In genomic region chr13:93299316-93299715, GRCm38 (mm10) we compare ENCODE assay signal across 10 mouse cellular contexts. TPM values are rescaled to one million over a fixed set of nuclear protein-coding genes. Genes with fewer than 3 reads are reported as not detected.
DNase-seq lines count a peak whose midpoint lies in the region; ATAC-seq and TF ChIP-seq lines count a peak whose summit lies in the region.
"Had no signal": no experiment of that assay in that cellular context is flagged by ENCODE, and none has a peak within 500 bp of the region (broad histone marks: within the 10 kb centered on the region; RNA-seq: fewer than 3 reads in every experiment).

Gene Homer1, plus strand, starts transcription at chr13:93299635.

- no peak within 1 kb of the TSS for H3K4me3 ChIP-seq in layer of hippocampus, adult 2 months
- no peak within 1 kb of the TSS for H3K4me3 ChIP-seq in forebrain, embryonic 14.5 days (ENCODE audit: low read depth, low read length)
- no peak within 1 kb of the TSS for H3K4me3 ChIP-seq in midbrain, embryonic 14.5 days (replicated peaks; ENCODE audit: low read depth, low read length)
- no peak within 1 kb of the TSS for H3K4me3 ChIP-seq in intestine, postnatal 0 days (ENCODE audit: low read depth, low read length)
- H3K4me3 ChIP-seq: erythroblast, embryonic 14.5 days had no signal

- intact Hi-C loops in heart, postnatal 25 days (cut with DNase I) = no loop called here

- 64% methylated on average over 5 of the region's 5 CpGs for WGBS in forebrain, embryonic 14.5 days
- WGBS in midbrain, embryonic 14.5 days = 70% methylated on average over 5 of the region's 5 CpGs
- WGBS in intestine, postnatal 0 days = 82% methylated on average over 5 of the region's 5 CpGs

- H3K4me2 ChIP-seq in forebrain, embryonic 14.5 days (ENCODE audit: low read length) = no peak within 1 kb of the TSS
- H3K4me2 ChIP-seq in midbrain, embryonic 14.5 days (ENCODE audit: low read length) = no peak within 1 kb of the TSS
- no peak within 1 kb of the TSS for H3K4me2 ChIP-seq in intestine, postnatal 0 days (replicated peaks; ENCODE audit: low read depth)

- TF ChIP-seq CTCF in layer of hippocampus, adult 2 months (conservative IDR thresholded peaks at IDR 0.05) = no peak
- TF ChIP-seq CTCF in intestine, postnatal 0 days (IDR thresholded peaks at IDR 0.05; ENCODE audit: low read depth) = no peak

- DNase-seq in layer of hippocampus, adult 2 months (ENCODE audit: low spot score in 2 of 2) = peak in 1 of 2 experiments; percentile 27
- DNase-seq in layer of hippocampus, adult 11-12 months (ENCODE audit: low spot score) = no peak
- DNase-seq in forebrain, embryonic 14.5 days (ENCODE audit: low spot score) = no peak
- DNase-seq in heart, postnatal 25 days (ENCODE audit: low spot score) = no peak
- DNase-seq in midbrain, embryonic 14.5 days = no peak
- no peak for DNase-seq in kidney, postnatal 25 days
- DNase-seq in kidney, postnatal 36 days = no peak

- H3K36me3 ChIP-seq in forebrain, embryonic 14.5 days (ENCODE audit: control insufficient read depth, insufficient read depth, low read length) = no peaks in the 10 kb centered on the region
- H3K36me3 ChIP-seq in midbrain, embryonic 14.5 days (ENCODE audit: control insufficient read depth, insufficient read depth, low read length) = no peaks in the 10 kb centered on the region
- no peaks in the 10 kb centered on the region for H3K36me3 ChIP-seq in intestine, postnatal 0 days (ENCODE audit: control insufficient read depth, insufficient read depth)

- H3K9ac ChIP-seq in forebrain, embryonic 14.5 days (ENCODE audit: low read length) = no peak within 1 kb of the TSS
- H3K9ac ChIP-seq in midbrain, embryonic 14.5 days (replicated peaks; ENCODE audit: low read length) = 0 out of 2 replicates have a peak within 1 kb of the TSS, but pooled peaks have one; percentile 9
- H3K9ac ChIP-seq in intestine, postnatal 0 days (ENCODE audit: low read depth, low read length) = no peak within 1 kb of the TSS

- no peaks in the 10 kb centered on the region for H3K27me3 ChIP-seq in forebrain, embryonic 14.5 days (replicated peaks; ENCODE audit: control insufficient read depth, insufficient read depth, low read length)
- H3K27me3 ChIP-seq in midbrain, embryonic 14.5 days (ENCODE audit: control insufficient read depth, insufficient read depth, low read length) = no peaks in the 10 kb centered on the region
- no peaks in the 10 kb centered on the region for H3K27me3 ChIP-seq in intestine, postnatal 0 days (replicated peaks; ENCODE audit: control insufficient read depth, insufficient read depth, low read length)
- H3K27me3 ChIP-seq: megakaryocyte, embryonic 14.5 days had no signal

- H3K4me1 ChIP-seq in forebrain, embryonic 14.5 days (ENCODE audit: control insufficient read depth, insufficient read depth, low read length) = peaks cover 2% of the 10 kb centered on the region; the same call in 1 of the 2 replicates
- H3K4me1 ChIP-seq in midbrain, embryonic 14.5 days (ENCODE audit: control insufficient read depth, insufficient read depth, low read length) = 0 out of 2 replicates have a peak, but pooled peaks cover 4% of the 10 kb centered on the region
- no peaks in the 10 kb centered on the region for H3K4me1 ChIP-seq in intestine, postnatal 0 days (replicated peaks; ENCODE audit: control insufficient read depth, insufficient read depth, low read length)

- ATAC-seq in forebrain, embryonic 14.5 days = no peak
- no peak for ATAC-seq in midbrain, embryonic 14.5 days (ENCODE audit: low FRiP score, low TSS enrichment)
- no peak for ATAC-seq in intestine, postnatal 0 days

- peak within 1 kb of the TSS; percentile 24; the same call in 1 of the 2 replicates for H3K27ac ChIP-seq in layer of hippocampus, adult 2 months
- H3K27ac ChIP-seq in forebrain, embryonic 14.5 days (ENCODE audit: low read depth, low read length) = no peak within 1 kb of the TSS
- no peak within 1 kb of the TSS for H3K27ac ChIP-seq in midbrain, embryonic 14.5 days (replicated peaks; ENCODE audit: low read depth, low read length)
- no peak within 1 kb of the TSS for H3K27ac ChIP-seq in intestine, postnatal 0 days (ENCODE audit: low read depth, low read length)

- no peaks in the 10 kb centered on the region for H3K9me3 ChIP-seq in forebrain, embryonic 14.5 days (replicated peaks; ENCODE audit: control insufficient read depth, low read length)
- H3K9me3 ChIP-seq in midbrain, embryonic 14.5 days (ENCODE audit: control insufficient read depth, low read length) = no peaks in the 10 kb centered on the region
- no peaks in the 10 kb centered on the region for H3K9me3 ChIP-seq in intestine, postnatal 0 days (ENCODE audit: control insufficient read depth)
- H3K9me3 ChIP-seq: megakaryocyte, embryonic 14.5 days had no signal

RNA-seq across cellular contexts. Expression of gene Homer1, which starts in this region (rescaled TPM):
- 100 to 1,000 TPM; 163 to 171 TPM for total RNA-seq in layer of hippocampus, adult 2 months (2021)
- polyA plus RNA-seq in forebrain, embryonic 14.5 days (2014; fragmentation: Nextera tagmentation; extraction: Ambion mirVana) = 14.5 and 16.8 TPM in 2 replicates
- 10 to 100 TPM; 61.1 to 63.8 TPM for total RNA-seq in heart, postnatal 25 days (2021)
- 17.1 and 17.4 TPM in 2 replicates for polyA plus RNA-seq in midbrain, embryonic 14.5 days (2014; fragmentation: Nextera tagmentation; extraction: Ambion mirVana)
- polyA plus RNA-seq in intestine, postnatal 0 days (2015; fragmentation: Nextera tagmentation; extraction: Ambion mirVana) = 3.3 and 3.5 TPM in 2 replicates
